Mouse (Mus musculus) embryonic stem cell, embryonic (primary cell): ENCODE results near the gene Ifnar1.
"Not testable (repeated sequence)": the region's sequence is repeated elsewhere in the genome, so short reads cannot be mapped to it uniquely, and the experiment has no call there.

Experiments used
- CTCF ChIA-PET, 4 experiments: fragments of 300-600 bp in 2 of 4; fragments of 350-600 bp in 2 of 4; sonication (Branson Sonifier 250); formaldehyde crosslinking; loops; one replicate each; lab custom pipeline; 2022; ENCODE audit warnings: inconsistent platforms in 2 of 4; lab: Charles Lee
- POLR2A ChIA-PET, 4 experiments: fragments of 300-600 bp in 2 of 4; fragments of 350-600 bp in 2 of 4; sonication (Branson Sonifier 250); formaldehyde crosslinking; loops; one replicate each; lab custom pipeline; 2022; ENCODE audit warnings: antibody characterized with exemption in 4 of 4, inconsistent platforms in 1 of 4; lab: Charles Lee

Gene Ifnar1

DNA sequence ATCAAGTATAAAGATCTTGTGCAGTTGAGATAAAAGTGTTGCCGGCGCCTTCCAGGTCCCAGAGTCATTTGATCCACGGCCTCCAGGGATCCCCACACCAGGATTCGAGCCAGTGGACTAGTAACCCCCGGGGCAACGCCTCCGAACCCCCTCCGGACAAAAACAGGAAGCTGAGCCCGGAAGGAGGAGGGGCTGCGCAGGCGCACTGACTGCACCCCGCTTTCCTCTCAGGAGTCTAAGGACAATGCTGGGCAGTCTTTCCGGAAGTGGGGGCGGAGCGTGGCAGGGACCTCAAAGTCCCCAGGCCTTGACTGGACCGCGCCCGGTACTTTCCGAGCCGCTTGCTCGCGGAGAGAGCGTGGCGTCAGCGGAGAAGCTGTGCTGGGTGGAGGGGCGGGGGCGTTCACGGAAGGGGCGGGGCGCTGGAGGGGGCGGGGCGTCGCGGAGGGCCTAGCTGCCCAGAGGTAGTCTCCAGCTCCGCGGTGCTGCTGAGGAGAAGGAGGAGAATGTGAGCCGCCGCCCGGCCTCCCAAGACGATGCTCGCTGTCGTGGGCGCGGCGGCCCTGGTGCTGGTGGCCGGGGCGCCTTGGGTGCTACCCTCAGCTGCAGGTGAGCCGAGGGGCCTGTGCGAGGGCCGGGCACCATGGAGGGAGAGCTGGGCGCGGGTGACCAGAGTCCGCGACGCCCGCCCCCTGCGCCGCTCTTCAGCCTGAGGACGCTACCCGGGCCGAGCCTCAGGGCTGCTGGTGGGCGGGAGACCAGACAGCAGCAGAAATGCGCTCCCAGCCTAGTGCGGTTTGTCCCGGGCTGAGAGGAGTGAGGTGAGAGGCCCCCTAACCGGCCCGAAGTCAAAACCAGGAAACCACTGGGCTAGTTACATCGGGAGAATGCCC is at the start of gene Ifnar1:
Ifnar1 (plus strand) TSS at position 431 of the 893 bp plus-strand sequence.
- CTCF ChIA-PET = interaction anchor here in 3 of 4 experiments (0.5 to 1.8 kb wide), 5 partner anchors 11 to 404 kb away, joined by 3 to 8 read pairs (median 4); no protein-coding TSS in a partner anchor
- POLR2A ChIA-PET = interaction anchor here (0.6 to 4.4 kb wide), 68 partner anchors 8 to 942 kb away, joined by 3 to 63 read pairs (median 4); partner anchors contain the start of genes Gart (in 3 of the 4), Il10rb (in 3 of the 4), Son (in 3 of the 4) and Cfap298 (in 2 of the 4)

DNA sequence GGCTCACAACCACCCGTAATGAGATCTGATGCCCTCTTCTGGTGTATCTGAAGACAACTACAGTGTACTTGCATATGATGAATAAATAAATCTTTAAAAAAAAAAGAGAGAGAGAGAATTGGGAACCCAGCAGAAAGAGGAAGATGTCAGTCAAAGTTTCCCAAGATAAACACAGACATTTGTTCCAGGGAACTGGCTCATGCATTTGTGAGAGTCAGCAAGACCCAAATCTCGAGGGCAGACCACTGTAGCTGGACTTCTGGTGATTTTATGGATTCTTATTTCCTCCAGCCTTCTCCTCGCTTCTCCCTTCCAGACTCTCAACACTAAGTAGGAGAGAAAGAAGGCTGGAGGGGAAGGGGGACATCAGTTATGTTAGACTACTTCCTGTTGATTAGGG is 47.0 kb upstream of the Ifnar1 start:
- ChIA-PET POLR2A (interaction anchor here in 1 of 4 experiments (0.5 kb wide), 1 partner anchor 153 kb away, joined by 3 read pairs; no protein-coding TSS in a partner anchor), CTCF (no interaction called here)

DNA sequence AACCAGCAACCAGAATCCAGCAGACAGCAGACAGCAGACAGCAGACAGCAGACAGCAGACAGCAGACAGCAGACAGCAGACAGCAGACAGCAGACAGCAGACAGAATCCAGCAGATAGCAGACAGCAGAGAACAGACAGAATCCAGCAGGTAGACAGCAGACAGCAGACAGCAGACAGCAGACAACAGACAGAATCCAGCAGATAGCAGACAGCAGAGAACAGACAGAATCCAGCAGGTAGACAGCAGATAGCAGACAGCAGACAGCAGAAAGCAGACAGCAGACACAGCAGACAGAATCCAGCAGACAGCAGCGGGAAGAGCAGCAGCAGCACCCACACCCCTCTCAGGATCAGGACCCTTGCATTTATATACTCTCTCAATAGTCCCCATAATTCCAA is 46.4 kb upstream of the Ifnar1 start:
- POLR2A ChIA-PET, CTCF ChIA-PET: not testable (repeated sequence)

DNA sequence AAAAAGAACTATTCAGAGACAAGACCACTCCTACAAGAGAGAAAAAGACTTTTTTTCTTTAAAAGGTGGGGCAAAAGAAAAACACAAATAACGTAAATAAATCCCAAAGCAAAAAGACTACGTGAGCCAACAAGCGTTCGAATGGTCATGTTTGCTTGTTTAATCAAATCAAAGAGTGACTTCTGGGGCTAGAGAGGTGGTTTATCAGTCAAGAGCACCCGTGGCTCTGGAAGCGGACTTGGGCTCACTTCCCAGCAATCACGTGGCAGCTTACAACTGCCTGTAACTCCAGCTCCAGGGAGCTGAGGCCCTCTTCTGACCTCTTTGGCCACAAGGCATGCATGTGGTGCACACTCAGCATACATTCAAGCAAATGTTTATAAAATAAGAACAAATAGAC is 43.7 kb upstream of the Ifnar1 start:
- CTCF ChIA-PET = interaction anchor here in 2 of 4 experiments (0.6 to 1.0 kb wide), 2 partner anchors 9 to 10 kb away, joined by 4 to 5 read pairs; no protein-coding TSS in a partner anchor
- POLR2A ChIA-PET = interaction anchor here in 2 of 4 experiments (0.6 to 0.9 kb wide), 2 partner anchors 9 to 171 kb away, joined by 3 read pairs; no protein-coding TSS in a partner anchor

DNA sequence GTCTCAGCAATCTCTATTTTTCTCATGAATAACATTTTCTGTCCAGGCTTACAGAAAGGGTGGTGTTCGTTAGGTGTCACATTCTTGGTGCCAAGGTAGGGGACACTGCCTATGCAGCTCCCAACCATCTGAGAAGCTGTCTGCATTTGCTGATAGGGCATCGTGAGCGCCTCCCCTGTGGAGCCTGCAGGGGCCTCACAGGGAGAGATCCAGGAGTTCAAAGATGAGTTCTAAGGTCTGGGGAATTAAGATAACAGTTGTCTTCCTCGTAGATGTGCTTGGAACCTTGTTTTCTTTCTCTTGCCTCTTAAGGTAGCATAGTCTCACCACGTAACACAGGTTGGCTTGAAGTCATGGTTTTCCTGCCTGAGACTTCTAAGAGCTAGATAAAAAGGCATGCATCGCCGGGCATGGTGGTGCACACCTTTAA is 43.2 kb upstream of the Ifnar1 start:
- POLR2A ChIA-PET = interaction anchor here in 2 of 4 experiments (0.6 to 0.9 kb wide), 2 partner anchors 9 to 149 kb away, joined by 3 read pairs; no protein-coding TSS in a partner anchor
- CTCF ChIA-PET = interaction anchor here in 2 of 4 experiments (0.6 to 1.0 kb wide), 2 partner anchors 8 to 10 kb away, joined by 4 to 5 read pairs; no protein-coding TSS in a partner anchor

DNA sequence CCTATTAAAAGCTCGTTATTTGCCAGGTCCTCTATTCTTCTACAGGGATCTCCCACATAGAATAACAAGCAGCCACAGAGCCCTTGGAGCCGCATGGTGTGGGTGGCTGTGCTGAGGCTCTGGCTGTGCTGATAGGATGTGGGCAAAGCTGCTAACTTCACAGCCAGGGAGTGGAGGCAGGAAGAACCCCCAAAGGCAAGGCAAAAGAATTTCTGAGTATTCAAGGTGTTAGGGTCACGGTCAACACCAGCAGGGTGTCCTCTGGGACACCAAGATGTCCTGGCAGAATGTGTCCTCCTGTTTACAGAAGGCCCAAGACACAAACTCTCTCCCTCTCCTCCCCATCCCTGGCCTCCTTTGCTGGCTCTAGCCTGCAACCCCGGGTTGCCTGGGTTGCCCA is 42.6 kb upstream of the Ifnar1 start:
- POLR2A ChIA-PET = interaction anchor here in 2 of 4 experiments (0.6 to 0.7 kb wide), 3 partner anchors 148 to 526 kb away, joined by 3 to 9 read pairs (median 5); no protein-coding TSS in a partner anchor
- CTCF ChIA-PET = no interaction called here

DNA sequence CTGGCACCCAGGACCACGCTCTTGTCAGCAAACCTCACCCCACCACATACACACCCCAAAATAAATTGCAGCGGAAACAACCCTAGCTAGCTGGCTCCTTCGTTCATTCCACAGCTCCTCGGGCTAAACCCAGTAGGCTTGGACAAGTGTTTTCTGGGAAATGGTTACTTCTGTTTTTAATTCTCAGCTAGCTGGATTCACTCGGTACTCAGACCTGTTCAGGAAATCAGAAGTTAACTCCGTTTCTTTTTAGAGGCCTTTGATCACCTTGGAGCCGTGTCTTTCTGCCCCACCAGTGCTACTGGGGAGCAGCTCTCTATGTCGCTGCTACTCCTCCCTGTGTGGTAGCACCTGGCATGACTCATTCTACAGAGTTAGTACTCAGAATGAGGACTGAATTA is 41.8 kb upstream of the Ifnar1 start:
- ChIA-PET POLR2A (no interaction called here), CTCF (interaction anchor here in 1 of 4 experiments (0.6 kb wide), 1 partner anchor 120 kb away, joined by 4 read pairs; no protein-coding TSS in a partner anchor)

DNA sequence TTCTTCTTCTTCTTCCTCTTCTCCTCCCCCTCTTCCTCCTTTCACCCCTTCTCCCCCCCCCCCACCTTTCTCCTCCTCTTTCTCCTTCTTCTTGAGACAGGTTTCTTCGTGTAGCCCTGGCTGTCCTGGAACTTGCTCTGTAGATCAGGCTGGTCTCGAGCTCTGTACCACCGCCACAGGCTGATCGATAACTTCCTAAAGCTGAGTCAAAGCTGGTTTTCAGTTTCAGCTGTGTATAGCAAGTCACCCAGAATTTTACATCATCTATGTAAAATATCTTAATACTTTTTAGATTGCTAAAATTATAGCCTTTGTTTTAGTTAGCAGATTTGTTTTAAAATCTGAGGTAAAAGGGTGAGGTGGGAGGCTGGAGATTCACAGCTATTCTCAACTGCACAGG is 40.2 kb upstream of the Ifnar1 start:
- POLR2A ChIA-PET = interaction anchor here in 1 of 4 experiments (1.2 kb wide), 1 partner anchor 38 kb away, joined by 3 read pairs; no protein-coding TSS in a partner anchor
- CTCF ChIA-PET = no interaction called here

DNA sequence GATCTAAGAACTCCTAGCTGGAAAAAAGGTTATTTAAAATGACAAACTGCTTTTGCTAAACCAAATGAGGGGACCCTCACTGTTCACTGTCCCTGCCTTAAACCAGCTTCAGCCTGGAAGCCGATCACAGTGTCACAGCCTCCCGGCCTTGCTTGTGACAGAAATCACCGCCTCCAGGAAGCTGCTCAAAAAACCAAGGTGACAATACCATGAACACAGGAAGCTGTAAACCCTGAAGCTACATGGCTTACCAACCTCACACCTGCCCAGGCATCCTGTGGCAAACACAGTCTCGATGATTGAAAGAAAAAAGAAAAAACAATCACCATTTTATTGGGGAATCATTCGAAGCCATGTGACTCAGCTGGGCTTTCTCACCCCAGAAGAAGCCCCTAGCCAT is 39.5 kb upstream of the Ifnar1 start:
- POLR2A ChIA-PET = interaction anchor here in 1 of 4 experiments (1.2 kb wide), 1 partner anchor 39 kb away, joined by 3 read pairs; no protein-coding TSS in a partner anchor

DNA sequence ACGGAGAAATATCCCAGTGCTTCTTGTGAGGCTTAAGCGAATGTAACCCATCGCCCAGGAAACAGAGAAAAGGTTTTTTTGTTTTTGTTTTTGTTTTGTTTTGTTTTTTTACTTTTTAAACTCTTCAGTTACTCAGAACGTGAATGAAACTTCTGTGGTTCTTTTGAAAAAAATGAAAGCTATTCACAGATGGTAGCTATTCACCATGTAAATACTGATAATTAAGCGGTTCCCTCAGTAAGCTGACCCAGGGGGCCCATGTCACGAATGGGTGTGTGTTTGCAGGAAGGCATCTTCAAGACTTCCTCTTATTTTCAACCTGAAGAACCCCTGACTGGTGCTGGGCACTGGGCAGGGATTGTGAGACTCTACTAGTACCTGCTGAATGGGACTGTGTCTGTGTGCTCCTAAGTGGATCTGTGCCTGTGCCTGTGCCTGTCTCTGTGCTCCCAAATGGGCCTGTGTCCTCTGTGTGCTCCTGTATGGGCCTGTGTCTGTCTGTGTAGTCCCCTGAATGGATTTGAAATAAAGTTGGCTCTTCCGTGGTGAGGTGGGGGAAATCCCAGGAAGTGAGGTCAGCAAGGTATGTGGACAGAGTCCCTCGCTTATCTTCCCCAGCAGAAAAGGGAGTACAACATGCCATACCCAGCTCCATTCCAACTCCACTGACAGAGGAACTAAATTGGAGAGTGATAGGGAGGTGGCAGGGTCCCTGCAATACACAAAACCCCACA is 38.1 kb upstream of the Ifnar1 start:
- ChIA-PET CTCF (no interaction called here), POLR2A (no interaction called here)

More for the DNA sequence above, 39.5 kb upstream of the Ifnar1 start:
- CTCF ChIA-PET = no interaction called here

DNA sequence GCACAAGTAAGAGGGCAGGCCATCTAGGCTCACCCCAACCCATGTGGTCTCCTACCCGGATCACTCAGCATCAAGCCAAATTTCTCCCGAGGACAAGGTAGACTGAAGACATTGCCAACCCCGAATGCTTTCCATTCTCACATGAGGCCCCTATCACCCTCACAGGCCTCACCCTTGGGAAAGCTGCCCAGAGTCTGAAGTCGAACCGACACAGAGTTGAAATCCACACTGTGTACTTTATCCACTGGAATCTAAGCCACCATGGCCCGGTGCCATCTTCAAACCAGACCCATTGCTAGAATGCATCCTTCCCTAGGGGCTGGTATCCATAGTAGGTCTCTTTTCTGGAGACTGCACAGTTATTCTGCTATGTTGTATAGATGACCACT is 37.5 kb upstream of the Ifnar1 start:
- POLR2A ChIA-PET = interaction anchor here in 1 of 4 experiments (0.8 kb wide), 1 partner anchor 42 kb away, joined by 3 read pairs; the partner anchor contains the start of gene Il10rb
- CTCF ChIA-PET = no interaction called here

DNA sequence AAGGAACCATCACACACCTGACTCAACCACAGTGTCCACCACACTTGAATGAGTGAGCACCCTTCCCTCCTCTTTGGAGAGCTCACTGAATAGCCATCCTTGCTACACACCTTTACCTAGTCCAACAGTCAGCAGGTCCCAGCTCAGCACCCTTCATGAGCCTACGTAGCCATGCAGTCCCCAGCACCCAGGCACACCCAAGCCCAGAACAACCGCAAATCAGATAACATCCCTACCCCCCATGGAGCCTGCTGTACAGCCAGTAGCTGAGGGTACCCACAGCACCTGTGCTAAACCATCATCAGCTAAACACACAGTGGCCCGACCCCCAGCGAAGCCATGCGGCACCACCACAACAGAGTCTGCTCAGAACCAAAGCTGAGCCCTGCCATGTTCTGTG is 37.0 kb upstream of the Ifnar1 start:
- ChIA-PET POLR2A (interaction anchor here in 1 of 4 experiments (0.8 kb wide), 1 partner anchor 42 kb away, joined by 3 read pairs; the partner anchor contains the start of gene Il10rb), CTCF (no interaction called here)

DNA sequence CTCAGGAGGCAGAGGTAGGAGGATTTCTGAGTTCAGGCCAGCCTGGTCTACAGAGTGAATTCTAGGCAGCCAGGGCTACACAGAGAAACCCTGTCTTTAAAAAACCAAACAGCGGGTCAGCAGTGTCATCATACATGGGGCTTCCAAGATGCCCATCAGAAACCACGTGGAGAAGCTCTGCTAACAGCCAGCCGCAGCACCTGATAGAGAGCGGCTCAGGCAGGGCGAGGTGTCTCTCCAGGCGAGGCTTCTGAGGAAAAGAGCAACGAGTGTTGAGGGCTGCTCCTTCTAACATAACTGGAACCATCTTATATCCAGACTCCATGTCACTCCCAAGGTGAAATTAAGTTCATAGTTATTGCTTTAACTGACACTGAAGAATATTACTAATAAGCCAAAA is 36.1 kb upstream of the Ifnar1 start:
- ChIA-PET CTCF (interaction anchor here in 2 of 4 experiments (0.6 to 2.0 kb wide), 3 partner anchors 90 to 530 kb away, joined by 4 to 7 read pairs (median 6); no protein-coding TSS in a partner anchor), POLR2A (interaction anchor here in 2 of 4 experiments (0.6 to 1.1 kb wide), 3 partner anchors 20 to 90 kb away, joined by 3 read pairs; no protein-coding TSS in a partner anchor)

DNA sequence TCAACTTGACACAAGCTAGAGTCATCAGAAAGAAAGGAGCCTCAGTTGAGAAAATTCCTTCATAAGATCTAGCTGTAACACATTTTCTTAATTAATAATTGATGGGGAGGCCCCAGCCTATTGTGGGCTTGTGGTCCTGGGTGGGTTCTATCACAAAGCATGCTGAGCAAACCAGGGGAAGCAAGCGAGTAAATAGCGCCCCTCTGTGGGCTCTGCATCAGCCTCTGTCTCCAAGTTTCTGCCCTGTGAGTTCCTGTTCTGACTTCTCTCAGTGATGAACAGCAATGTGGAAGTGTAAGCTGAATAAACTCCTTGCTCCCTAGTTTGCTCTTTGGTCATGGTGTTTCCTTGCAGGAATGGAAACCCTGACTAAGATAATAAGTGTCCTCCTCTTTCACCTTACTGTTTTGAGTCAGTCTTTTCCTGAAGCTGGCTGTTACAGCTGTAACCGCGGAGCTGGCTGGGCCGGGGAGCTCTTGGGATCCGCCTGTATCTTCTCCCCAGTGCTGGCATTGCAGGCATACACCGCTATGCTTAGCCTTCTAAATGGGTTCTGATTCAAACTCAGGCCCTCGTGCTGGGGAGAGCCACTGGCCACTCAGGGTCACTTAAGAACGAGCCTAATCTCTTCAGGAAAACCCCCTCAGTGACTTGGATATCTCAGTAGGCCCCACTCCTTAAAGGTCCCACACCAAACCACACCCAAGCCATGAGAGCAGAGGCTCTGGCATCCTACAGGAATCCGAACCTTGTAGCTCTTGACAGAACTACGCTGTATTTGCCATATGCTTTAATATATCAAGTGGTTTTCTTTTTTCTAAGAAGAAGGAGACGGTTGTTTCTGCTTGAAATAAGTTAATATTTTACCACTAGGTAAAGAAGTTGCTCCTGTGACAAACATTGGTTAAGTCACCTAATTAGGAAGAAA is 34.6 kb upstream of the Ifnar1 start:
- ChIA-PET CTCF (interaction anchor here (0.5 to 2.0 kb wide), 16 partner anchors 9 to 568 kb away, joined by 3 to 10 read pairs (median 3); no protein-coding TSS in a partner anchor), POLR2A (interaction anchor here (0.6 to 1.0 kb wide), 8 partner anchors 9 to 1367 kb away, joined by 3 to 4 read pairs (median 4); partner anchors contain the start of gene Ifngr2 (in 1 of the 4))

DNA sequence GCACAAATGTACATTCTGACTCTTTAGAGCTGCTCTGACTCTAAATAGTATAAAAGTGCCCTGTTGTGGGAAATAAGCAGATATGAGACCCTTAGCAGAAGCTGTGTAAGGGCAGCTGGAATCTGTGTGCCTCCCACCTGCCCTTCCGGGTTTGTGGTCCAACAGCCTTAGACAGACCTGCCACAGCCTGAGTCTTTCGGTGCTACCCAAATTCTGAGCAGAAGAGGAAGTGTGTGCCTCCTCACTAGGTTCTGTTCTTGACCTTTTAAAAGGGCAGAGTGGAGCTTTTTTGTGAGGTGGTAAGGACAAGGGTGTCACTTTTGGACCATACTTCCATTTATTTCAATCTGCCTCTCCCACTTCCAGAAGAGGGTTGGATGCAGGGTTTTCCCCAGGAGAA is 33.1 kb upstream of the Ifnar1 start:
- ChIA-PET CTCF (interaction anchor here in 1 of 4 experiments (0.6 kb wide), 1 partner anchor 10 kb away, joined by 5 read pairs; no protein-coding TSS in a partner anchor), POLR2A (no interaction called here)

DNA sequence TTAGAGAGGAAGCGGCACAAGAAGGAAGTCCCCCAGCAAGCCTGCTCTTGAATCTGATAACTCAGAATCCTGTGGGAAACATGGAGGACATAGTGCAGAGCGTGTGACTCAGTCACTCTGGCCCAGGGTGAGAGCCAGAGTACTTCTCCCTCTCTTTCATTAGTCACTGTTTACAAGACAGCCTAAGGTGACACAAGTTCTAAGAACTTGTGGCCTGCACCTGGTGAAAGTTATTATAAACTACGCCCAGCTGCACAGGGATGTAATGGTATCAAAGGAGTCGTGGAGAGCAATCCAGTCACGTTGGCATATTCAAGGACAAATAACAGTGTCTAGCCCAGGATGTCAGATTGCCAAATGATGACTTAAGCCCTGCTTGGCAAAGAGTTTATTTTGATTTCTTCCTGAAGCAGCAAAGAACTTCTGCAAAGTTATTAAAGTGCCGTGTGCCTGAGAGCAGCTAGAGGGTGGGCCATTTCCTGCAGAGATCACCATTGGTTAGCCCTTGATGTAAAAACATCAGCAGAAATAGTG is 32.6 kb upstream of the Ifnar1 start:
- POLR2A ChIA-PET = no interaction called here
- CTCF ChIA-PET = no interaction called here

DNA sequence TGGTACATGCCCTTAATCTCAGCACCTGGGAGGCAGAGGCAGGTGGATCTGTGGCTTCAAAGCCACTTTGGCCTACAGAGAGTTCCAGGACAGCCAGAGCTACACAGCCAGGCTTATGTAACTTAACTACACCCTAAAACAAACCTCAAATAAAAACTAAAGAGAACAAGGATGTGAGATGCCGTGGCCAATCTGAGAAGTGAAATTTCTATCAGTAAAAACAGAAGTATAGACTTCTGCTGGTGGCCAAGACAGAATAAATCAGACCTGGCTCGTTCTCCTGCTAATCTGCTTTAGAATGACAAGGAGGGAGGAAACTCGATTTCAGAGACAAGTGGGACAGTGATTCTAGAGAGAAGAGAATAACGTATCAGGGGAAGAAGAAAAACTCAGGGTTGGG is 29.2 kb upstream of the Ifnar1 start:
- ChIA-PET CTCF (no interaction called here), POLR2A (interaction anchor here in 1 of 4 experiments (0.6 kb wide), 1 partner anchor 188 kb away, joined by 4 read pairs; no protein-coding TSS in a partner anchor)
